Mouse (Mus musculus) thymus, adult 2 months (tissue): ENCODE data around the gene Cd79b. TPM values are rescaled to one million over a fixed set of nuclear protein-coding genes. Genes with fewer than 3 reads are reported as not detected.

Experiments used
- DNase-seq: peaks from one replicate; pipeline ENCODE4 v3.0.0; 2021
- H3K27ac ChIP-seq: fragments of 200-500 bp; 2 replicates; pipeline ENCODE4 v1.5.1; 2012; ENCODE audit warnings: low read length, control low read depth; ENCODE audit not compliant: control insufficient read depth, insufficient read depth
- H3K27me3 ChIP-seq: fragments of 200-500 bp; 2 replicates; pipeline ENCODE4 v1.6.1; 2012; ENCODE audit warnings: mild to moderate bottlenecking, low read length, moderate library complexity, mixed read lengths; ENCODE audit not compliant: control insufficient read depth, insufficient read depth
- H3K36me3 ChIP-seq: fragments of 200-500 bp; 2 replicates; pipeline ENCODE4 v1.6.1; 2012; ENCODE audit warnings: mild to moderate bottlenecking, low read length, moderate library complexity; ENCODE audit not compliant: control insufficient read depth, insufficient read depth
- H3K4me1 ChIP-seq: fragments of 200-500 bp; replicated peaks from 2 replicates; pipeline ENCODE4 v1.6.1; 2012; ENCODE audit warnings: low read length; ENCODE audit not compliant: control insufficient read depth, insufficient read depth
- H3K4me3 ChIP-seq: fragments of 200-500 bp; 2 replicates; pipeline ENCODE4 v1.5.1; 2012; ENCODE audit warnings: mild to moderate bottlenecking, low read length, control low read depth, moderate library complexity; ENCODE audit not compliant: control insufficient read depth, insufficient read depth
- CTCF ChIP-seq: fragments of 200-500 bp; IDR thresholded peaks from 2 replicates; pipeline ENCODE4 v1.5.1; 2012; ENCODE audit warnings: mild to moderate bottlenecking, control low read depth, low read length, moderate library complexity, borderline replicate concordance; ENCODE audit not compliant: control insufficient read depth, poor library complexity, insufficient read depth; ENCODE audit errors: extremely low read depth
- POLR2A ChIP-seq: fragments of 200-500 bp; IDR thresholded peaks from 2 replicates; pipeline ENCODE4 v1.6.1; 2012; ENCODE audit warnings: mild to moderate bottlenecking, low read length, control low read depth, moderate library complexity; ENCODE audit not compliant: control insufficient read depth, poor library complexity, insufficient read depth; ENCODE audit errors: extremely low read depth
- WGBS: fragments of 180-500 bp; shearing (Covaris S2); methylation state at CpG from one replicate; pipeline ENCODE4 v1.1.7; 2018; 5-methylcytosine and 5-hydroxymethylcytosine counted together
- polyA plus RNA-seq: library from polyadenylated mRNA; depleted of rRNA; stranded (reverse); fragments of >200 nt; gene quantifications from 2 replicates; pipeline ENCODE4 v1.2.3, GENCODE M21; 2012

The Cd79b gene
- polyA plus RNA-seq, 1 experiment, result 33.2 TPM

DNA sequence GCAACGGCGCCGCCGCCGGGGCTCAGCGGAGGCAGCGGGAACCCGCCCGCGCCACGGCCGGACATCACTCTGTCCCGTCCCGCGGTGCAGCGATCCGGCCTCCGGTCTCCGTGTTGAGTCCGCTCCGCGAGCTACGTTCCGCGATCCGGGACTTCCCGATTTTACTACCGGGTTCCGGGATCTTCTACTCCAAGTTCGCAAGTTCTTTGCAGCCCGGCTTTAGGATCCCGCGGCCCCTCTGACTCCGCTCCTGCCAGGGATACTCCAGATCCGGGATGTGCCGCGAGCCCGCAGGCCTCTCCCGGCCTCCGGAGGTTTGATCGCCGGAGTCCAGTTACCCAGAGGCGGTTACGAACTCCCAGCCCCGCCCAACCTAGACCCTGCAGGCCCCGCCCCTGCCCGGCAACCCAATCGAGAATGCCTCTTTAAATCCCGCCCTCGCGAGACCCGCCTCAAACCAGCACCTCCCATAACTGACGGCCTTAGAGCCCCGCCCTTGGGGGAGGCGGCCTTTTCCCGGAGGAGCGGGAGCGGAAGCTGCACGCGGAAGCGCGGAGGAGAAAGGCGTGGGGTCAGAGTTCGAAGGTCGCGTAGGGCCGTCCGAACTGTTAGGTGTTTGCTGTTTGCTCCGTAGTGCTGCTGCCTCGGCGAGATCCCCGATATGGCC, 41.8 kb downstream of the Cd79b start, which contains the start of gene Smarcd2:
TSS of gene Smarcd2 (minus strand) at position 329 of the 667 bp plus-strand sequence.
- DNase-seq, result peak; percentile 99
- under 1% methylated on average over 72 of the region's 72 CpGs for WGBS
- no peaks in the 10 kb centered on the region for H3K27me3 ChIP-seq
- peaks cover 37% of the 10 kb centered on the region for H3K4me1 ChIP-seq
- H3K4me3 ChIP-seq, result peak within 1 kb of the TSS; percentile 97
- H3K36me3 ChIP-seq, result peaks cover 2% of the 10 kb centered on the region; the same call in 1 of the 2 replicates
- H3K27ac ChIP-seq, result peak within 1 kb of the TSS; percentile 60
- TF ChIP-seq POLR2A, result peak; percentile 75
- TF ChIP-seq CTCF, result peak; percentile 58; the same call in 1 of the 2 replicates

DNA sequence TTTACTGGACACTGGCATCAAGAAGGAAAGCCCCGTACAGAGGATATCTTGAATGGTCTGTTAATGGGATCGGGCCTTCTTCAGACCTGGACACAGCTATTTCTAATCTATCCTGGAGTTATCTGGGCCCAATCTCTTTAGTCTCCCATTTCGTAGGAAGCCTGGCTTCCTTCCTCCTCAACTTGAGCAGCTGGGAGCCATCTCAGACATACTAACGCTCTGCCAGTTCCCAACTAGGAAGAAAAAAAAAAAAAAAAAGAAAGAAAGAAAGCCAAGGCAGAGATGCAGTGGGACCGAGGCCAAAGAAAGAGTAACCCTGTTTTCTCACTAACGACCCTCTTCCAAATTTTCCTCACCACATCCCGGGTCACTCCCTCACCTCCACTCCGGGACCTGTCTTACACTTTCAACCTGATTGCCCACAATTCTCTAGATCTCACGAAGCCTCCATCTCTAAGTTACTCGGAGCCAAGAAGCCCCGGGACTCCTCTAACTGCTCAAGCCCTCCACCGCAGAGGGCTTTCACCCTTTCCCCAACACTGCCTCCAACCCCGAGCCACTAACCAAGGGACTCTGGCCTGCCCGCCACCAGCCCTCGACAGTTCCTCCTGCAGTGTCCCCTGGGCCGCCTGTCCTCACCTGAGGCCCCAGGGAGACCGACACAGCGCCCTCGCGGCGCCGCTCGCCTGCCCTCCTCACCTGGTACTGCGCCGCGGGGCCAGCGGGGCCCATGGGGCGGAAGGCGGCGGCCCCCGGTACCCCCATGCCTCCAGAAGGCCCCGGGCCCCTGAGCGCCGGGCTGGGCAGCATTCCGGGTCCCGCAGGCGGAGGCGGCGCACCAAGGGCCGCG, 42.5 kb downstream of the Cd79b start:
- no peak for DNase-seq
- H3K36me3 ChIP-seq, result peaks cover 9% of the 10 kb centered on the region
- WGBS, result under 1% methylated on average over 41 of the region's 41 CpGs
- peaks cover 43% of the 10 kb centered on the region for H3K4me1 ChIP-seq
- no peaks in the 10 kb centered on the region for H3K27me3 ChIP-seq
- peak overlapping the region; percentile 97 for H3K4me3 ChIP-seq
- peak overlapping the region; percentile 60 for H3K27ac ChIP-seq
- TF ChIP-seq CTCF (no peak), POLR2A (no peak)

DNA sequence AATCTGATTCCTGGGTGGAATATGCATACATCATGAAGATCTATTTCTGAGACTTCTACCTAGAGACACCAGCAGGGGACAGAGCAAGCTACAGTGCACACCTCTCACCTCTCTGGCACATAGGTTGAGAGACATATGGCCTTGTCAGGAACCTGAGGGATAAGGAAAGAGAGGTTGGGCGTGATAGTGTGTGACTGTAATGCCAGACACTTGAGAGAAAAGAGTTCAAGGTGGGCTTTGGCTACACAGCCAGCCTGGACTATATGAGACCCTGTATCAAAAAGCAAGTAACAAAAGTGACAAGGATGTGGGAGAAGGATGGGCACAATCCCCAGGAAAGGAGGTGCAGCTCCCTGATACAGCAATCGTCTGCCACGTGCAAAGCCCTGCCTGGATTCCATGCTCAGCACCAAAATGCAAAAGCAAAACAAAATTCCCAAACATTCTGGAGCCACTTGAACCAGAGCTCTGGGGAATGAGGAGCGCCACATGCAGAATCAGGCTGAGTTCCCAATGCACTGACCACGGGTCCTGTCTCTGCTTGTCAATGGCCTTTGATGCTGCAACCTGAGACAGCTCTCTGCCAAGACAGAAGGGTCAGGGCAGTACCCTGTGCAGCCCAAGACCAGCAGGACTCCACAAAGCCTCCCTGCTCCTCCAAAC, 43.3 kb downstream of the Cd79b start:
- no peak for DNase-seq
- Histone ChIP-seq H3K36me3 (peaks cover 17% of the 10 kb centered on the region), H3K27me3 (no peaks in the 10 kb centered on the region), H3K27ac (peak overlapping the region; percentile 60), H3K4me1 (peaks cover 40% of the 10 kb centered on the region), H3K4me3 (peak overlapping the region; percentile 97)
- 30% methylated on average over 5 of the region's 5 CpGs for WGBS
- TF ChIP-seq CTCF (no peak), POLR2A (no peak)

DNA sequence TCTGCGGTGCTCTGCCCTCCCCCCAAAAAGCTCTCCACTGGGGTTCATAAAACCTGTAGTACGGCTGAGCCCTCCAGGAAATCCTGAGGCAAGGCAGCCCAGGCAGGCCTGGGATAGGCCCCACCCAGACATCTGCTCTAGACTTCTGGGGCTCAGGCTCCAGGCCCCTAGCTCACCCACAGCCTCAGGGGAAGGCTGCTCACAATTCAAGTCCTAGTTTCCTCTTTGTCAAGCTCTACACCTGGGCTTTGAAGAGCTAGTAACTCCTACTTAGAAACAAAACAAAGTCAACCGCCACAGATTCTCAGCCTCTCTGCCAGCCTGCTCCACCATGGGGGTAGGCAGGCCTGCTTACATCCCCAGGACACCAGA, 45.5 kb downstream of the Cd79b start:
- TF ChIP-seq CTCF (no peak), POLR2A (no peak)
- Histone ChIP-seq H3K36me3 (peaks cover 39% of the 10 kb centered on the region), H3K27ac (peak overlapping the region; percentile 95), H3K4me3 (peak overlapping the region; percentile 16), H3K27me3 (no peaks in the 10 kb centered on the region), H3K4me1 (peaks cover 36% of the 10 kb centered on the region)
- DNase-seq, result peak; percentile 76
- 5% methylated on average over 3 of the region's 3 CpGs for WGBS

DNA sequence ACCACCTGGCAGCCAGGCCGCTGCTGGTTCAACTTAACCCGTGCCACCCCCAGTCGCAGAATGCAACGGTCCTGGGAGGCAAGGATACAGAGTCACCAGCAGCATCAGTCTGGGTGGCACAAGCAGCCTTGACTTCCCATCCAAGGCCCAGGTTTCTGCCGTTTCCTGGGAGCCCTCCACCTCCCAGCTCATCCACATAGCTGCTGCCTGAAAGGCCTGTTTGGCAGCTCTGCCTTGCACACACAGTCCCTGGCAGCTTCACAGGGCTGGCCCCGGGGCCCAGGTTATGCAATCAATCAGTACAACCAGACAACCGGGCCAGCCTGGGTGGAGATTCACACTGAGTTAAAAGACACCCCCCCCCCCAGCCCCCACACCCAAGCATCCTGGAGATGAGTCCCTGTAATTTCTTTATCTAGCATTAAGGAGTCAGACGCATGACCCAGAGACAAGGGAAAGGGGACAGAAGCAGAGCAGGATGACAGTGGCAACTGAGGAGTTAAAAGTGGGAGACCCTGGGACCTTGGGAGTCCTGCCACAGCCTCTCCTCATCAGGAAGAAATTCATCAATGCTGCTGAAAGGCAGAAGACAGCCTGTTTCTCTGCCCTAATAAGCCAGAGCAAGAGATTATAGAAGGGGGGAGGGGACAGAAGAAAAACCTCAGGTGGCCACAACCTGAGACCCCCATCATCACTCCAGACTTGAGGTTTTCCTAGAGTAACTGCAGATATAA, 46.1 kb downstream of the Cd79b start:
- no peak for DNase-seq
- 56% methylated on average over 8 of the region's 8 CpGs for WGBS
- no peaks in the 10 kb centered on the region for H3K27me3 ChIP-seq
- peaks cover 44% of the 10 kb centered on the region for H3K36me3 ChIP-seq
- H3K27ac ChIP-seq, result peak overlapping the region; percentile 89
- H3K4me3 ChIP-seq, result peak overlapping the region; percentile 17
- H3K4me1 ChIP-seq, result peaks cover 36% of the 10 kb centered on the region
- no peak for TF ChIP-seq POLR2A
- TF ChIP-seq CTCF, result no peak
